10 mouse cellular contexts compared by ENCODE assay signal in genomic region chr9:110680736-110681507, GRCm38 (mm10). TPM values are rescaled to one million over a fixed set of nuclear protein-coding genes. Genes with fewer than 3 reads are reported as not detected.
A peak's percentile ranks its signal among the peaks of the same experiment; 100 is the strongest.
DNase-seq lines count a peak whose midpoint lies in the region; ATAC-seq and TF ChIP-seq lines count a peak whose summit lies in the region.
"Had no signal": no experiment of that assay in that cellular context is flagged by ENCODE, and none has a peak within 500 bp of the region (broad histone marks: within the 10 kb centered on the region; RNA-seq: fewer than 3 reads in every experiment).

No protein-coding gene starts in this region.

- H3K4me3 ChIP-seq in left cerebral cortex, adult 2 months = no peak overlapping the region
- H3K4me3 ChIP-seq in ES-Bruce4 (ENCODE audit: low read depth, low read length) = no peak overlapping the region
- peak overlapping the region; percentile 28 for H3K4me3 ChIP-seq in megakaryocyte, embryonic 14.5 days (replicated peaks)
- H3K4me3 ChIP-seq: heart, embryonic 10.5 days; limb, embryonic 13.5 days had no signal

- TF ChIP-seq CTCF in left cerebral cortex, adult 2 months (IDR thresholded peaks at IDR 0.05) = no peak
- no peak for TF ChIP-seq CTCF in ES-Bruce4 (IDR thresholded peaks at IDR 0.05; ENCODE audit: low read depth, low read length)

- H3K4me1 ChIP-seq in ES-Bruce4 (ENCODE audit: control insufficient read depth, insufficient read depth, low read length) = peaks cover 32% of the 10 kb centered on the region
- peaks cover 97% of the 10 kb centered on the region for H3K4me1 ChIP-seq in megakaryocyte, embryonic 14.5 days

- no peak for DNase-seq in left cerebral cortex, adult 2 months (ENCODE audit: extremely low spot score in 1 of 2, low spot score in 2 of 2)
- DNase-seq in left cerebral cortex, adult 18-20 months (ENCODE audit: low spot score in 2 of 2) = no peak
- DNase-seq in kidney, adult 8-10 months = no peak
- DNase-seq: cerebellum, adult 18-20 months had no signal

- no peaks in the 10 kb centered on the region for H3K27me3 ChIP-seq in ES-Bruce4 (ENCODE audit: control insufficient read depth, insufficient read depth, low read length, poor library complexity, severe bottlenecking)
- H3K27me3 ChIP-seq in megakaryocyte, embryonic 14.5 days (replicated peaks) = no peaks in the 10 kb centered on the region
- H3K27me3 ChIP-seq: limb, embryonic 13.5 days had no signal

- TF ChIP-seq EP300 in ES-Bruce4 (IDR thresholded peaks at IDR 0.05; ENCODE audit: insufficient read depth, low read depth, low read length) = no peak

- intact Hi-C loops in left cerebral cortex, adult 2 months (cut with DNase I) = no loop called here

- peak; percentile 14 for ATAC-seq in common myeloid progenitor, adult 5-6 weeks (replicated peaks; ENCODE audit: low read depth, poor library complexity, severe bottlenecking)
- no peak for ATAC-seq in inflammation-experienced regulatory T-cells, adult 6 months

- peak overlapping the region; percentile 67 for H3K27ac ChIP-seq in left cerebral cortex, adult 2 months
- peak overlapping the region; percentile 41; the same call in 1 of the 2 replicates for H3K27ac ChIP-seq in ES-Bruce4 (ENCODE audit: insufficient read depth, low read length)
- H3K27ac ChIP-seq: heart, embryonic 10.5 days; limb, embryonic 13.5 days had no signal

- H3K36me3 ChIP-seq in ES-Bruce4 (ENCODE audit: control insufficient read depth, insufficient read depth, low read length, poor library complexity, severe bottlenecking) = no peaks in the 10 kb centered on the region
- peaks cover 42% of the 10 kb centered on the region for H3K36me3 ChIP-seq in megakaryocyte, embryonic 14.5 days (replicated peaks; ENCODE audit: low read length)
- H3K36me3 ChIP-seq: limb, embryonic 13.5 days had no signal

- H3K9ac ChIP-seq in ES-Bruce4 (ENCODE audit: low read depth, poor library complexity, severe bottlenecking) = no peak overlapping the region
- H3K9ac ChIP-seq: limb, embryonic 13.5 days had no signal

- no peaks in the 10 kb centered on the region for H3K9me3 ChIP-seq in ES-Bruce4 (replicated peaks; ENCODE audit: control insufficient read depth, insufficient read depth, low read length, poor library complexity, severe bottlenecking)
- no peaks in the 10 kb centered on the region for H3K9me3 ChIP-seq in megakaryocyte, embryonic 14.5 days
- H3K9me3 ChIP-seq: heart, embryonic 10.5 days; limb, embryonic 13.5 days had no signal

- no peak for TF ChIP-seq POLR2A in ES-Bruce4 (IDR thresholded peaks at IDR 0.05; ENCODE audit: insufficient read depth, low read length)

RNA-seq across cellular contexts. Expression of gene Ccdc12, which starts 24.6 kb away (rescaled TPM):
- total RNA-seq in left cerebral cortex, adult 2 months (2021) = 10 to 100 TPM; 56.2 to 56.9 TPM
- total RNA-seq in left cerebral cortex, adult 18-20 months (2021) = 10 to 100 TPM; 47.2 to 53.9 TPM
- polyA plus RNA-seq in ES-Bruce4 (2011; ENCODE audit: insufficient read depth, insufficient read length, low read depth, missing spikeins) = 33.5 and 40.5 TPM in 2 replicates
- 88.7 and 112 TPM in 2 replicates for total RNA-seq in common myeloid progenitor, adult 5-6 weeks (2017)
- 77.7 and 537 TPM in 2 replicates for polyA plus RNA-seq in megakaryocyte, embryonic 14.5 days (2012; ENCODE audit: insufficient read depth, low replicate concordance)
- polyA plus RNA-seq in inflammation-experienced regulatory T-cells, adult 6 months (2017; shearing (Covaris generic)) = 100 to 1,000 TPM; 222 to 259 (median 234) TPM

RNA-seq across cellular contexts. Expression of gene Nbeal2, which starts 27.0 kb away (rescaled TPM):
- total RNA-seq in left cerebral cortex, adult 2 months (2021) = 10 to 100 TPM; 12.6 to 14.4 TPM
- total RNA-seq in left cerebral cortex, adult 18-20 months (2021) = 10 to 100 TPM in 1 of 2 experiments, 1 to 10 TPM in 1; 9.6 to 12.2 TPM
- polyA plus RNA-seq in ES-Bruce4 (2011; ENCODE audit: insufficient read depth, insufficient read length, low read depth, missing spikeins) = 10.3 and 11.6 TPM in 2 replicates
- 8.6 and 19.5 TPM in 2 replicates for total RNA-seq in common myeloid progenitor, adult 5-6 weeks (2017)
- 102 and 106 TPM in 2 replicates for polyA plus RNA-seq in megakaryocyte, embryonic 14.5 days (2012; ENCODE audit: insufficient read depth, low replicate concordance)
- polyA plus RNA-seq in inflammation-experienced regulatory T-cells, adult 6 months (2017; shearing (Covaris generic)) = 10 to 100 TPM; 20.0 to 42.0 (median 21.1) TPM

RNA-seq across cellular contexts. Expression of gene Nradd, which starts 56.7 kb away (rescaled TPM):
- 1 to 10 TPM; 2.7 to 3.6 TPM for total RNA-seq in left cerebral cortex, adult 2 months (2021)
- total RNA-seq in left cerebral cortex, adult 18-20 months (2021) = 1 to 10 TPM; 2.2 to 2.9 TPM
- 43.5 and 48.0 TPM in 2 replicates for polyA plus RNA-seq in ES-Bruce4 (2011; ENCODE audit: insufficient read depth, insufficient read length, low read depth, missing spikeins)
- total RNA-seq in common myeloid progenitor, adult 5-6 weeks (2017) = 2.1 and 5.8 TPM in 2 replicates
- 6.7 and 12.4 TPM in 2 replicates for polyA plus RNA-seq in megakaryocyte, embryonic 14.5 days (2012; ENCODE audit: insufficient read depth, low replicate concordance)
- 1 to 10 TPM; 2.4 to 6.2 (median 3.8) TPM for polyA plus RNA-seq in inflammation-experienced regulatory T-cells, adult 6 months (2017; shearing (Covaris generic))
